Comparison of ENCODE assay signal across 10 mouse cellular contexts in the genomic region with DNA sequence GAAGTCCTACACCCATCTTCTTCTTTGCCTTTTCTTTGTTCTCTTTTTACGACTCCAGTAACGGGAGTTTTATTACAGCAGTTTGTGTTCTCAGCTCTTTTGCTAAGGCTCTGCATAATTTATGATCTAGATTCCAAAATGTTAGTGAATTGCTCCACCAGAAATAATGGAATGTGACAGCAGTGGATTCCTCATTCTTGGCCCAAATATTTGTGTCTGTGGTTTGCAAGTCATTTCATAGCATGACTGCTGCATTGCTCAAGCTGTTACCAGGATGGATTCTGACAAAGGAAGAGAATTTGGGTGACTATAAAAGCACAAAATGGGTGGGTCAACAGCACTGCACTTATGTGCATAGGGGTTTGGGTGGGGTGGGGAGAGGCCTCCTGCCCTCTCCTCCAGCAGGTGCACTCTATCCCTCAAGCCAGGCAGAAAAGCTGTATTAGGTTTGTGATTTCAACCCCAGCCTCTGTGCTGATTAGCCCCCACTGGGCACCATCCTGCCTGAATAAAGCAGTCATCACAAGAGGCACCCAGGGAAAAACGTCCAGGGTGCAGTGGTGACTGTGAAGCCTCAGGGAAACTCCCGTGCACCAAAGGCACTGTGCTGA.
DNase-seq lines count a peak whose midpoint lies in the region; ATAC-seq and TF ChIP-seq lines count a peak whose summit lies in the region.
"Had no signal": no experiment of that assay in that cellular context is flagged by ENCODE, and none has a peak within 500 bp of the region (broad histone marks: within the 10 kb centered on the region; RNA-seq: fewer than 3 reads in every experiment).

No protein-coding gene starts in this region.

- H3K4me3 ChIP-seq in kidney, embryonic 15.5 days (replicated peaks) = no peak overlapping the region
- no peak overlapping the region for H3K4me3 ChIP-seq in forebrain, embryonic 12.5 days (replicated peaks)
- no peak overlapping the region for H3K4me3 ChIP-seq in midbrain, embryonic 16.5 days (ENCODE audit: low read depth, low read length)
- no peak overlapping the region for H3K4me3 ChIP-seq in liver, embryonic 12.5 days

- peaks cover 76% of the 10 kb centered on the region for H3K4me1 ChIP-seq in kidney, embryonic 15.5 days
- peaks cover 79% of the 10 kb centered on the region for H3K4me1 ChIP-seq in forebrain, embryonic 12.5 days
- H3K4me1 ChIP-seq in midbrain, embryonic 16.5 days (ENCODE audit: control insufficient read depth, insufficient read depth, low read length) = peaks cover 54% of the 10 kb centered on the region
- peaks cover 3% of the 10 kb centered on the region; the same call in 1 of the 2 replicates for H3K4me1 ChIP-seq in liver, embryonic 12.5 days

- POLR2A ChIA-PET in Patski (lab: Charles Lee) = interaction anchor here (1.0 kb wide), 1 partner anchor 10 kb away, joined by 3 read pairs; no protein-coding TSS in a partner anchor

- 18% methylated on average over 4 of the region's 4 CpGs for WGBS in kidney, embryonic 15.5 days
- WGBS in forebrain, embryonic 12.5 days = 54% methylated on average over 4 of the region's 4 CpGs
- 36% methylated on average over 4 of the region's 4 CpGs for WGBS in midbrain, embryonic 16.5 days
- WGBS in liver, embryonic 12.5 days (ENCODE audit: insufficient replicate concordance) = 42% methylated on average over 4 of the region's 4 CpGs

- CTCF ChIA-PET in Patski (lab: Charles Lee) = interaction anchor here (1.1 to 1.5 kb wide), 5 partner anchors 14 to 566 kb away, joined by 3 to 4 read pairs (median 3); no protein-coding TSS in a partner anchor

- DNase-seq in kidney, adult 18-20 months = no peak
- DNase-seq in Patski (ENCODE audit: low read depth, low spot score) = no peak
- DNase-seq in frontal cortex, postnatal 36 days (ENCODE audit: low spot score in 2 of 2) = no peak
- no peak for DNase-seq in T-cell, adult 2 months (ENCODE audit: low spot score)
- DNase-seq: thymus, postnatal 4 days had no signal

- in situ Hi-C loops in Patski (cut with MboI; ENCODE audit: low pct_unique_long_range_greater_than_20kb) = loop anchor here (5.0 kb wide), 3 partner anchors 47 to 223 kb away; no protein-coding TSS in a partner anchor

- no peaks in the 10 kb centered on the region for H3K36me3 ChIP-seq in kidney, embryonic 15.5 days
- no peaks in the 10 kb centered on the region for H3K36me3 ChIP-seq in forebrain, embryonic 12.5 days (replicated peaks)
- no peaks in the 10 kb centered on the region for H3K36me3 ChIP-seq in midbrain, embryonic 16.5 days (ENCODE audit: control insufficient read depth, insufficient read depth, low read length)
- H3K36me3 ChIP-seq in liver, embryonic 12.5 days = no peaks in the 10 kb centered on the region

- no peak overlapping the region for H3K4me2 ChIP-seq in kidney, embryonic 15.5 days
- H3K4me2 ChIP-seq in forebrain, embryonic 12.5 days = no peak overlapping the region
- no peak overlapping the region for H3K4me2 ChIP-seq in midbrain, embryonic 16.5 days (ENCODE audit: low read length)
- H3K4me2 ChIP-seq in liver, embryonic 12.5 days = no peak overlapping the region
- H3K4me2 ChIP-seq: liver, embryonic 11.5 days had no signal

- no peaks in the 10 kb centered on the region for H3K9me3 ChIP-seq in kidney, embryonic 15.5 days (replicated peaks)
- H3K9me3 ChIP-seq in forebrain, embryonic 12.5 days = no peaks in the 10 kb centered on the region
- no peaks in the 10 kb centered on the region for H3K9me3 ChIP-seq in midbrain, embryonic 16.5 days (replicated peaks; ENCODE audit: control insufficient read depth, low read length, poor library complexity, severe bottlenecking)
- no peaks in the 10 kb centered on the region for H3K9me3 ChIP-seq in liver, embryonic 12.5 days (replicated peaks)

- no peak for TF ChIP-seq CTCF in Patski (IDR thresholded peaks at IDR 0.05)

- ATAC-seq in kidney, embryonic 15.5 days (replicated peaks; ENCODE audit: low FRiP score) = no peak
- ATAC-seq in Patski = peak; percentile 45
- ATAC-seq in forebrain, embryonic 12.5 days (ENCODE audit: low FRiP score) = no peak
- ATAC-seq in midbrain, embryonic 16.5 days = no peak
- ATAC-seq in liver, embryonic 12.5 days = no peak

- H3K27me3 ChIP-seq in kidney, embryonic 15.5 days = no peaks in the 10 kb centered on the region
- H3K27me3 ChIP-seq in Patski = no peaks in the 10 kb centered on the region
- peaks cover 7% of the 10 kb centered on the region; the same call in 1 of the 2 replicates for H3K27me3 ChIP-seq in forebrain, embryonic 12.5 days
- no peaks in the 10 kb centered on the region for H3K27me3 ChIP-seq in midbrain, embryonic 16.5 days (ENCODE audit: control insufficient read depth, insufficient read depth, low read depth, low read length)
- H3K27me3 ChIP-seq in liver, embryonic 12.5 days (replicated peaks) = no peaks in the 10 kb centered on the region

- H3K9ac ChIP-seq in kidney, embryonic 15.5 days = no peak overlapping the region
- no peak overlapping the region for H3K9ac ChIP-seq in forebrain, embryonic 12.5 days
- 0 out of 2 replicates have a peak overlapping the region, but pooled peaks have one; percentile 15 for H3K9ac ChIP-seq in midbrain, embryonic 16.5 days (ENCODE audit: low read depth, low read length)
- H3K9ac ChIP-seq in liver, embryonic 12.5 days = no peak overlapping the region

- H3K27ac ChIP-seq in kidney, embryonic 15.5 days = peak overlapping the region; percentile 83
- 0 out of 2 replicates have a peak overlapping the region, but pooled peaks have one; percentile 70 for H3K27ac ChIP-seq in forebrain, embryonic 12.5 days
- peak overlapping the region; percentile 64 for H3K27ac ChIP-seq in midbrain, embryonic 16.5 days (ENCODE audit: low read length)
- H3K27ac ChIP-seq in liver, embryonic 12.5 days = no peak overlapping the region
